Mouse (Mus musculus) stomach, embryonic 16.5 days (tissue): ENCODE results near the gene Itfg2. TPM values are rescaled to one million over a fixed set of nuclear protein-coding genes. Genes with fewer than 3 reads are reported as not detected.
A peak's percentile ranks its signal among the peaks of the same experiment; 100 is the strongest.

Experiments
- ATAC-seq: fragments of 200-750 bp; cut with Nextera tagmentation; 2 replicates; pipeline ENCODE4 v1.8.0; 2017; ENCODE audit warnings: moderate number of reproducible peaks, moderate TSS enrichment; ENCODE audit not compliant: insufficient read depth, low FRiP score
- H3K27ac ChIP-seq: fragments of 300-500 bp; sonication (generic); 2 replicates; pipeline ENCODE4 v1.5.1; 2014; ENCODE audit warnings: low read length
- H3K27me3 ChIP-seq: fragments of 300-500 bp; sonication (generic); 2 replicates; pipeline ENCODE4 v1.6.1; 2014; ENCODE audit warnings: low read length, control low read depth, mixed read lengths; ENCODE audit not compliant: control insufficient read depth, insufficient read depth
- H3K36me3 ChIP-seq: fragments of 300-500 bp; sonication (generic); 2 replicates; pipeline ENCODE4 v1.6.1; 2014; ENCODE audit warnings: low read length; ENCODE audit not compliant: control insufficient read depth, insufficient read depth
- H3K4me1 ChIP-seq: fragments of 300-500 bp; sonication (generic); 2 replicates; pipeline ENCODE4 v1.6.1; 2014; ENCODE audit warnings: low read length, control low read depth, mixed read lengths; ENCODE audit not compliant: control insufficient read depth, insufficient read depth
- H3K4me2 ChIP-seq: fragments of 300-500 bp; sonication (generic); 2 replicates; pipeline ENCODE4 v1.6.1; 2014; ENCODE audit warnings: low read depth, low read length, mixed read lengths
- H3K4me3 ChIP-seq: fragments of 300-500 bp; sonication (generic); replicated peaks from 2 replicates; pipeline ENCODE4 v1.5.1; 2014; ENCODE audit warnings: mild to moderate bottlenecking, low read length
- H3K9ac ChIP-seq: fragments of 300-500 bp; sonication (generic); 2 replicates; pipeline ENCODE4 v1.6.1; 2014; ENCODE audit warnings: low read length
- H3K9me3 ChIP-seq: fragments of 300-500 bp; sonication (generic); replicated peaks from 2 replicates; pipeline ENCODE4 v1.6.1; 2016; ENCODE audit warnings: low read length, control low read depth; ENCODE audit not compliant: control insufficient read depth
- WGBS: fragments of 180-500 bp; shearing (Covaris S2); extraction: QIAGEN DNeasy Blood & Tissue Kit; methylation state at CpG from one replicate; pipeline ENCODE4 v1.1.7; 2014; 5-methylcytosine and 5-hydroxymethylcytosine counted together
- polyA plus RNA-seq: library from polyadenylated mRNA; unstranded; fragments of >200 nt; fragmentation: Nextera tagmentation; extraction: Ambion mirVana; gene quantifications from 2 replicates; pipeline ENCODE4 v1.2.1, GENCODE M21; 2015

The Itfg2 gene
- polyA plus RNA-seq, 1 experiment from 2014 or later = 25.0 TPM

GRCm38 (mm10) chr6:128362381-128363006, 62.2 kb downstream of the Itfg2 start, which contains the start of the genes Rhno1 and Foxm1:
TSS of gene Rhno1 (minus strand) at chr6:128362911.
TSS of gene Foxm1 (plus strand) at chr6:128362967.
- H3K9ac ChIP-seq = peak within 1 kb of the TSS; percentile 96
- peaks cover 14% of the 10 kb centered on the region; the same call in 1 of the 2 replicates for H3K36me3 ChIP-seq
- peak within 1 kb of the TSS; percentile 97 for H3K27ac ChIP-seq
- H3K27me3 ChIP-seq = no peaks in the 10 kb centered on the region
- H3K4me2 ChIP-seq = peak within 1 kb of the TSS; percentile 71
- under 1% methylated on average over 71 of the region's 76 CpGs for WGBS
- no peaks in the 10 kb centered on the region for H3K9me3 ChIP-seq
- peaks cover 22% of the 10 kb centered on the region for H3K4me1 ChIP-seq
- peak; percentile 89 for ATAC-seq
- peak within 1 kb of the TSS; percentile 90 for H3K4me3 ChIP-seq

GRCm38 (mm10) chr6:128361901-128362300, 62.8 kb downstream of the Itfg2 start:
- no peak for ATAC-seq
- Histone ChIP-seq H3K4me1 (peaks cover 22% of the 10 kb centered on the region), H3K4me2 (peak overlapping the region; percentile 62), H3K27me3 (no peaks in the 10 kb centered on the region), H3K27ac (peak overlapping the region; percentile 97), H3K9ac (peak overlapping the region; percentile 96), H3K4me3 (peak overlapping the region; percentile 90), H3K36me3 (peaks cover 14% of the 10 kb centered on the region; the same call in 1 of the 2 replicates), H3K9me3 (no peaks in the 10 kb centered on the region)
- WGBS = 14% methylated on average over 9 of the region's 9 CpGs

Other genes starting within 250 kb of the Itfg2 start
- 0.79 and 2.0 TPM in 2 replicates for gene Tead4, start 124.1 kb downstream of the Itfg2 start, polyA plus RNA-seq
- gene Tulp3, start 69.1 kb downstream of the Itfg2 start, polyA plus RNA-seq = 13.8 TPM in 2 replicates
- gene Rhno1, start 62.0 kb downstream of the Itfg2 start, polyA plus RNA-seq = 86.6 and 93.2 TPM in 2 replicates
- gene Foxm1, start 62.0 kb downstream of the Itfg2 start, polyA plus RNA-seq = 24.3 and 26.4 TPM in 2 replicates
- 0.21 TPM in 2 replicates for gene Tex52, start 49.5 kb downstream of the Itfg2 start, polyA plus RNA-seq
- not detected in 2 replicates for gene Gm44596, start 49.4 kb downstream of the Itfg2 start, polyA plus RNA-seq
- 5.5 and 6.2 TPM in 2 replicates for gene Nrip2, start 25.6 kb downstream of the Itfg2 start, polyA plus RNA-seq
- gene Fkbp4, start 13.7 kb upstream of the Itfg2 start, polyA plus RNA-seq = 413 and 416 TPM in 2 replicates
- 10.9 and 15.0 TPM in 2 replicates for gene Pzp, start 101.8 kb upstream of the Itfg2 start, polyA plus RNA-seq
- 2.7 and 3.6 TPM in 2 replicates for gene A2ml1, start 156.7 kb upstream of the Itfg2 start, polyA plus RNA-seq
- not detected in 2 replicates for gene Klrb1a, start 198.6 kb upstream of the Itfg2 start, polyA plus RNA-seq
- gene Clec2h, start 237.5 kb upstream of the Itfg2 start, polyA plus RNA-seq = 2.8 and 3.2 TPM in 2 replicates